Mouse (Mus musculus): ENCODE measurements around the gene Cracr2a.
"Not testable (repeated sequence)": the region's sequence is repeated elsewhere in the genome, so short reads cannot be mapped to it uniquely, and the experiment has no call there.

Cracr2a gene

DNA sequence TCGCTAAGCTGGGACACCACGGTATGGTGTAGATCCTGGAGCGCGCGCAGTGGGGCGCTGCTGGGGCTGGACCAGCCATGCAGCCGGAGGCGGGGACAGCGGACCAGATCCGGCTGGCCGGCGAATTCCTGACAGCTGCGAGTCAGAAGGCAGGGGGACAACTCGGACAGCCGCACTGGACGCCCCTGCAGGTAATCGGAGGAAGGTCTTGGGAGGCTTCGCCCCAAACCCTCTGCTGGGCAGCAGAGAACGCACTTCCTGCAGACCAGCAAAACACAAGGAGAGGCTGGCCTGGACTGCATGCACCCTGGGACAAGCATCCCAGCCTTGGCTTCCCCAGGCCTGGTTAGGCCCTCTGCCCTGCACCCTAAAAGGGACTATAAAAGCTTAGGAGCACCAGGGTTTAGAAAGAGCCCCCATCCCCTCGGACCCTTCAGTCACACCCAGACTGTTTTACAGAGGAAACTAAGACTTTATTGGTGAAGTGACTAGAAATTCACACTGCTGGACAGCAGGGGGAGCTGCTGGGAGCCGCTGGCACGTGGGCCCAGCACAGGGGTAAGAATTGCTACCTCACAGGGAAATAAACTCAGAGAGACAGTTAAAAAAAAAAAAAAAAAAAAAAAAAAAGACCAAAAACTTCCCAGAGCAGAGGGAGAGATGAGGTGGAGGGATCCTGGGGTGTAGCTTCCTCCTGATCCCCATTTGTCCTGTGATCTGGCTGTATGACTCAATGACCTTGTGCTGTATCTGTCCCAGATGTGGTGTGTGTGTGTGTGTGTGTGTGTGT is at the start of gene Cracr2a:
TSS of gene Cracr2a (plus strand) at position 108 of the 790 bp plus-strand sequence.
- DNase-seq (ENCODE audit: low read depth, low spot score): peak; percentile 73

DNA sequence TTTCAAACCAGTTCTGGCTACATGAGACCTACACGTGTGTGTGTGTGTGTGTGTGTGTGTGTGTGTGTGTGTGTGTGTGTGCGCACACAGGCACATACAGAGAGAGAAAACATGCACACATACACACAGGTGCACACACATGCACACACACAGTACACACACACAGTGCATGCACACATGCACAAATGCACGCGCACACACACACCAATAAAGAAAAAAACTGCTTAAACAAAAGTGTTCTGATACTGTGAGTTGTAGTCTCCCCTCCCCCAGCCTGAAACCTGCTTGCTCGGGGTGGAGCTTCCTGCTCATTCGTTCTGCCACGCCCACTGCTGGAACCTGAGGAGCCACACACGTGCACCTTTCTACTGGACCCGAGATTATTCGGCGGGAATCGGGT is 47.4 kb upstream of the Cracr2a start:
- not testable (repeated sequence) for DNase-seq (ENCODE audit: low read depth, low spot score)

DNA sequence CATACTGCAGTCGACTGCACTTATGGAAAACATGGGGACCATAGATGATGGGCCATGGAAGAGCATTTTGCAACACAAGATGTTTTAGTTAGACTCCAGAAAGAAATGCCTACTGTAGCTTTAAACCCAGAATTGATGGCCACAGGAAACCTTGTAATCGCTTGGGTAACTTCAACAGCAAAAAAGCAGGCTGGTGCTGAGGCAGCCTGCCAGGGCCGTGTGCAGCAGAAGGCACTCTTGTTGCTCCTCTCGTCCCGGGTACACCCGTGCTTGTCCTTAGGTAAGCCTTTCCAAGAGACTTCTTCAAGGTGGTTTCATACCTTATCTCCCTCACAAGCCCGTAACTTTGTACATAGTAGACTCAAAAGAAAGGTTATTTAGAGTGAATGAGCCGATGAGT is 40.0 kb upstream of the Cracr2a start:
- no peak for DNase-seq (ENCODE audit: low read depth, low spot score)

DNA sequence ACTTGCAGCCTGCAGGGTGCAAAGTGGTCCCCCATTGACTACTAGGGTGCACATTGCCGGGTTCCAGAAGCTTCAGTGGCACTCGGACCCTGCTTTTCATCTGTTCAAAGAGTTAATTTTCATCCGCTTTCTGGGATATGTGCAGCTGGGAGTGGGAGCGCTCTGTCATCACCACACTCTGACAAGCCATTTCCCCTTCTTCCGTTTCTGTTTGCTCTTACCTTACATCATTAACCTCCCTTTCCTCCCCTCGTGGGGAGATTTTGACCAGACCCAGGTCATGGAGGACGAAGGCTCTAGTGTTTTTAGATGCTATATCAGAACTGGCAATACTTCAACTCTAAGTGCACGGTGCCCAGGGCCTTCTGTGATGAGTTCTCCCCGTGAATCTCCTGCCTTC is 38.8 kb upstream of the Cracr2a start:
- DNase-seq (ENCODE audit: low read depth, low spot score): no peak

DNA sequence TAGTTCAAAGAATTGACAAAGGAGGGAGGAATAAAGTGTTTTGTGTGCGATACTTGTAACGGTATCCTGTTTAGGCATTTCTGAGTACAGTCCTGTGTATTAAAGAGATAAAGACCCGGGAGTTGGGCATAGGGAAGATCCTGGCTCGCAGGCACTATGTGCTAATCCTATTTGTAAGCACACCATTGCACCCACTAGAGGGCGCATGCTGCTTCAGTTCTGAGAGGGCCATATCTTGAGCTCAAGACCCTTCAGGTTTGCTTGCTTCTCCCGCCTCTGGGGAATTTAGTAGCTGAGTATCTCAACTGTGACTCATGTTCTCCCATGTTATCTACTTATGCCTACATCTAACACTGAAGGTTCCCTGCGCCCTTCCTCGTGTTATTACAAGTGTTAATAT is 36.7 kb upstream of the Cracr2a start:
- peak; percentile 79 for DNase-seq (ENCODE audit: low read depth, low spot score)

DNA sequence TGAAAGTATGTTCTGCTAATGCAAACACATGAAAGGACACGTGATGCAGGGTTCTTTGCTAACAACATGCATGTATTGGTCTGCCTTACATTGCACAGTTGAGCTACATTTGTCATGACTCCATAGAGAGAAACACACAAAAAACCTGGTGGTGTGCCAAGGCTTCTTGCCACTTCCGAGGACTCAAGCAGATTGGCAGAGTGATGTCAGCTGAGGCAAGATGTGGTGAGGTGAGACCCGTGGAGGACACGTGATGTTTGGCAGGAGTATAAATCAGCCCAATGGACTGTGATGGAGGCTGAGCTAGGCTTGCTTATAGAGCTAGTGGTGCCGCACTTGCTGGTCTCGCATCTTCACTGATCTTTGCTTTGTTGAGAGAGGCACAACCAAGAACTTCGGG is 32.5 kb upstream of the Cracr2a start:
- no peak for DNase-seq (ENCODE audit: low read depth, low spot score)

DNA sequence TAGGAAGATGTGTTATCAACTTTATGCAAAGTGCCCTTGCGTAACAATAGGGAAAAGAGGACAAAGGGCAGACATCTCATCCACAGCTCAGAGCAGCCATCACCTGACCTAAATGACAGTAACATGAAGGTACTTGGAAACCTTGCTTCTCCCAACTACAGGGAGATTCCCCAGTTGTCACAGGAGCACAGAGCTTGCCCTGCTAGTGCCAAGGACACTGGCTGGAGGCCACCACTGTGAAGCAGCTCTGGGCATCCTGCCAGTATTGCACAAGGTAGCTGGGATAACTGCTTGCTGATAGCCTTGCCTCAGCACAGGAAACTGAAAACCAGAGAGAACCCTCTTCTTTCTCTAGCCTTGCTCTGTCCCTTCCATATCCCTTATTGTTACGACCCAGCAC is 31.7 kb upstream of the Cracr2a start:
- peak; percentile 90 for DNase-seq (ENCODE audit: low read depth, low spot score)

DNA sequence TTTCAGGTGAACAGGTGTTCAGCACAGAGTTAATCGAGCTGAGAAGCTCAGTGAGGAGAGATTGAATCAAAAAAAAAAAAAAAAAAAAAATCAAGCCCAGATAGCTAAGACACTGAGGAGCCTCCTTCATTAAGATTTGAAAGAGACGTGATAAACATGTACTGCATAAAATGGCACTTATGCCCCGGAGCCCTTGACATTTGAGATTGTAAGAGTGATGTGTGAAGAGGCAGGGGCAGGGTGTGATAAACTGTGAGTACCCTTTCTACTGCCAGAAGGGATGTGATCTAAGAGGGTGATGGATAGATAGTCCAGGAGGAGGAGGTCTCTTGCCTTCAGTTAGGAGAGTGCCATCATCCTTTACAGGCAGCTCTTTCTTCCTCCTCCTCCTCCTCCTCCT is 30.9 kb upstream of the Cracr2a start:
- no peak for DNase-seq (ENCODE audit: low read depth, low spot score)

DNA sequence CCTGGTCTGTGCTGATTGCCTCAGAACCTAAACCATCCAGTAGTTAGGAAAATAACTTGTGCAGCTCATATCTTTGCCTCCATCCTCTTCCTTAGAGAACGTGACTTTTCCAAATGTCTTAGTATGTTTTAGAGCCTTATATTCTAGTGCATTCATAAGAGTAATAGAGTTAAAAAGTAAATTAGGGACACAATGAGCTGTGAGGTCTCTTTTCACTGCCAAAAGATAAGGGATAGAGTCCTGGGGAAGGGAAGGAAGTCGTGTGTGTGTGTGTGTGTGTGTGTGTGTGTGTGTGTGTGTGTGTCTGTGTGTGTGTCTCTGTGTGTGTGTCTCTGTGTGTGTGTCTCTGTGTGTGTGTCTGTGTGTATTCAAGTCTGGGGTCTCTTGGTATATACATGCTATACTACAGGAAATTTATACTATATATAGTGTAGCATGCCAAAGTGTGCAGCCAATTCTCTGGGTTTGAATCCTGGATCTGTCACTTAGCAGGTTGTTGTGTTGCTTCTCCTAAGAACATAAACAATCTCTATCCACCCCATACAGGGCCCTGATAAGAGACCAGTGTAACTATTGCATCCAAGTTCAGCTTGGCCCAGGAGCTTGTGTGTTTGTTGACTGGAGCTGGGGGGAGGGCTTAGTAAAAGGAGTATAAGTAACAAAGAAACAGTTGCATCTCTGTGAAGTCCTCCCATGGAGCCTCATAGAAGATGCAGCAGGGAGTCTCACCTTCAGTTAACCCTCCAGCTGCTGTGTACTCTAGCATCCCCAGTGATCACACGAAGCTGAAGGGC is 29.5 kb upstream of the Cracr2a start:
- no peak for DNase-seq (ENCODE audit: low read depth, low spot score)

DNA sequence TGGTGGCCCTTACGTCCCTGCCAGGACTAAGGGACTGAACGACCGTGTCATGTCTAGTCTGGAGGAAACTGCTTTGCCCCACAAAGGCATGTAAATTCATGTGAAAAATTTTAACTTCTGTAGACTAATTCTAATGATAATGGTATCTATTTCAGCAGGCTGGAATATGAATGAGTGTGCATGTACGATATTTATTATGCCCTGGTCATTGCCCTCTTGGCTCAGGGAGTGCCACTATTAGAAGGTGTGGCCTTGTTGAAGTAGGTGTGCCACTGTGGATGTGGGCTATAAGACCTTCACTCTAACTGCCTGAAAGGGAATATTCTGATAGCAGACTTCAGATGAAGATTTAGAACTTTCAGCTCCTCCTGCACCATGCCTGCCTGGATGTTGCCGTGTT is 28.8 kb upstream of the Cracr2a start:
- DNase-seq (ENCODE audit: low read depth, low spot score): no peak

DNA sequence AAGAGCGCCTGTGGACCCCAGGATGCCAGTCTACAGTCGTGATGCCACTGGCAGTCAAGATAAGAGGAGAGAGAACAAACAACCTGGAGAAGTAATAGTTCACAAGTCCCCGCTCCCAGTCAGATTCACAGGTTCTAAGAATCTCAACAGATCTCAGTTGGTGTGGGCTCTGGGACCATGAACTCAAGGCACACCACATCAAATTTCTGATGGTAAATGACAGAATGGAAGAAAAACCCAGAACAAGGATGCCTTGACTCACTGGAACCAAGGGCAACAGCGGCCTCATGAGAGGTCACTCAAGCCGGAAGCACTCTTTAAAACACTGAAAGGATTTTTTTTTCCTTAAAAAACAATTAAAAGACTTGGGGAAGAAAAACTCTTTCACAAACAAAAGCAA is 27.4 kb upstream of the Cracr2a start:
- DNase-seq (ENCODE audit: low read depth, low spot score): no peak

DNA sequence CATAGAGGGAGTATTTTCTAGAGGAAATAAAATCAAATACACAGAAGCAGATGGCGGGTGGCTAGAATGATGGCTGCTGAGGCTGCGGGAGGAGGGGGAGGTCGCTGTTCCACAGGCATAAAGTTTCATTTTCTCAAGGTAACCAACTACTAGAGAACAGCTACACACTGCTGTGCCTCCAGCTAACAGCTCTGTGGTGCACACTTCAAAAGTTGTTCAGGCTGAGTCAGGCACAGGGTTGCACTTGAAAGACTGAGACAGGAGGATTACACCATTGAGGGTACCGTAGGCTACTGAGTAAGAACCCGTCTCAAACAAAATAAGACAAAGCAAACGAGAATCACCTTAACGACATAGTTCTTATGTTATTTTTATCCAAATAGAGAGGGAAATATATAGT is 24.1 kb upstream of the Cracr2a start:
- DNase-seq (ENCODE audit: low read depth, low spot score): peak; percentile 21

DNA sequence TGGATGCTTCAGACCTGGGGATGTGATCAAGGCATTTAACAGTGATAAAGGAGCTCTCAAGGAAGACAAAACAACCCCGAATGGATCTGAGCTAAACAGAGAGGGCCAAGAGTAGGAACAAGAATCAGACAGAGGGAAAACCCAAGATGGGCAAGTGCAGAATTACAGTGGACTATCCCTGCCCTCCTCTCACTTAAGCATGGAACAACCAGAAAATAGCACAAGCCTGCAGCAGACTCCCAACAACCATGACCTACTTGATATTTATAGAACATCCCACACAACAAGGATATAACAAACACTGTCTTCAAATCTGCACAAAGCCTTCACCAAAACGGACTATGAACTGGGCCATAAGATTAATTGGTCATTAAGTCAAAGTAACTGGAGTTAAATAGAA is 23.0 kb upstream of the Cracr2a start:
- peak; percentile 46 for DNase-seq (ENCODE audit: low read depth, low spot score)

DNA sequence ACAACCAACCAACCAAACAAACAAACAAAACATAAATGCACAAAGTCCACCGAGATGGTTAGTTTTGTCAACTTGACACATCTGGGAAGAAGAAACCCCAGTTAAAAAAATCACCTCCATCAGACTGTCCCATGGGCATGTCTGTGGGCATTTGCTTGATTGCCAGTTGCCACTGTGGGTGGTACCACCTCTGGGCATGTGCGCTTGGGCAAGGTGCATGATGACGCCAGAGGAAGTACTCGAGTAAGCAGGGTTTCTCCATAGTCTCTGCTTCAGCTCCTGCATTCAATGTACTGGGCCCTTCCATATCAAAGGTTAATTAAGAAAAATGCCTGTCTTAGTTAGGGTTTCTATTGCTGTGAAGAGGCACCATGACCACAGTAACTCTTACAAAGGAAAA is 21.9 kb upstream of the Cracr2a start:
- DNase-seq (ENCODE audit: low read depth, low spot score): no peak

DNA sequence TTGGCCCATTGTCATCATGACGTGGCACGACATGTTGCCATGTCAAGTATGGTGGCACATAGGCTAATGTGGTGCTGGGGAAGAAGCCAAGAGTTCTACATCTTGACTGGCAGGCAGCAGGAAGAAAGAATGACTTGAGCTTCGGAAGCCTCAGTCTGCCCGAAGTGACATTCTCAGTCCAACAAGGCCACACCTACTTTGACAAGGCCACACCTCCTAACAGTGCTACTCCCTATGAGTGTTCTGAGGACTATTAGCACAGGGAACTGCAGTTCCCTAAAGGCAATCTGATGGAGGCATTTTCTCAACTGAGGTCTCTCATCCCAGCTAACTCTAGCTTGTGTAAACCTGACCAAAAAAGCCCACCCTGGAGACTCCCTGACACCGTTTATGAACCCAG is 21.5 kb upstream of the Cracr2a start:
- DNase-seq (ENCODE audit: low read depth, low spot score): no peak

DNA sequence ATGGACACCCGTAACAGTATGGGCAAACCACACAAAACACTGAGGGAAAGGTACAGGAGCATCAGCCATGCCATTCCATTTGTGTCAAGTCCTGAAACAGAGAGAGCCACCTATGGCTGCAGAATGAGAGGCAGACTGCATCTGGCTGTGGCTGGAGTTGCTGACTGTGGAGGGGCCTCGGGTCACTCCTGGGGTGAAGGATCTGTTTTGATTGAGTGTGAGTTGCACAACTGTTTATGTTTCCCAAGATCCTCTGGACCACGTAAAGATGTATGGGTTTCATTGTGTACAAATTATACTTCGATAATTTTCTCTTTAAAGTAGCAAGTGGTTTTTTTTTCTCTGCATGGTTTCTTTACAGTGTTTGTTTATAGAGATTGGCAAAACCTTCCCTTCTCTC is 20.6 kb upstream of the Cracr2a start:
- DNase-seq (ENCODE audit: low read depth, low spot score): no peak

DNA sequence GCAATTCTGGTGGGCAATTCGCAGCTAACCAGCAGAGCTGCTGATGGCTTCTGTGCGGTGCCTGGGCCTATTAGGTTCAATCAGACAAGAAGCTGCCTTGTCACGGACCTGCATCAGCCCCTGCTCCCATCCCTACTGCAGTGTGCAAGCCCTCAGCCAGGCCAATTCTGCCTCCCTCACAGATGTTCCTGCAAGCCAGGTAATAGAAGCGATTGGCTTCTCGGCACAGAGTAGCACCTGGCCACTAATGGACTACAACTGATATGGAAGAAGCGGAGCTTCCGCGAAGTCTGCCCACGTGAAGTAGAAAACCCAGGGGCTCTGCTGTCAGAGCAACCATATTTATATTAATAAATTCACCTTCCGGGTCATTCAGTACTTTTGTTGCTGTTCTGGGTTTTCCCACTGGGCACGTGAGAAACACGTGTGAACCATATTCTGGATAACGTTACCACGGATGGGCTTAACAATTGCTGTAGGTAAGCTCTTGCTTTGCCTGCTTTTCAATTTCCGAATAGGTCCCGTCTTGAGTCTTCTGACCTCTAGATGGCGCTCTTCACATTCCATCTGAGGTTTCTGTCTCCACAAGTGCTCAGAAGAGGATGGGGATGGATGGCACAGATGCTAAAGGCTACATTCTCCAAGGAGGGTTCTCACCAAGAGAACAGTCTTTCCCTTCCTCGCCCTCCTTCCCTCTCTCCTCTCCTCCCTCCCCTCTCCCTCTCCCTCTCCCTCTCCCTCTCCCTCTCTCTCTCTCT is 19.3 kb upstream of the Cracr2a start:
- DNase-seq (ENCODE audit: low read depth, low spot score): peak; percentile 94

DNA sequence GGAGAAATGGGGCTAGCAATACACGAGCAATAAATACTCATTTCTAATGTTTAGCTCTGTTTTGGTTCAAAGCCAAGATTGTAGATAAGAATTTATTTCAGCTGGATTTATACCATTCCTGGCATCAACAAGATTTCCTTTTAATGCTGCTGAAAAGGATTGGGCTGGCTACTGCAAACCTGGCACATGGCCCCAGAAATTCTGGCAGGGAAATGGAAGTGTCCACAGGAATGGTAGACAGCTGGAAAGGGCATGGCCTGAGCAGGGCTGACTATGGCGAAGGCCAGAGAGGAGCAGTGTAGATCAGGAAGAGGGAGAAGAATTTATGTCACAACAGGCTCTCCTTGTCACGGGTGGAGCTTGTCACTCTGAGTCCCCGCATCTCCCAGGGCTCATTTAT is 14.5 kb upstream of the Cracr2a start:
- peak; percentile 19 for DNase-seq (ENCODE audit: low read depth, low spot score)

DNA sequence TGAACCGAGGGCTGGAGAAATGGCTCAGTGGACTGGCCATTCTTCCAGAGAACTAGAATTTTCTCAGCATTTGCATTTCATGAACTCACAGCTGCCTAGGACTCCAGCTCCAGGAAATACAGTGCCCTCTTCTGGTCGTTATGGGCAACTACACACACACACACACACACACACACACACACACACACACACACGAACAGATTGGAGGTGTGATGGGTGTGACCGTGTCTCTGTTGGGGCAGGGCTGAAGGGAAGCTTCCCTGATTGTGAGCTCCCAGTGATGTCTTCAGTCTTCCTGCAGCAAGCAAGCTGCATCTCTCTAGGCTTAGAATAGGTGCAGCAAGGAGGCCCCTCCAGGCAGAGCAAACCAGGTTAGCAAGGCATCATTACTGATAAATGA is 8.2 kb upstream of the Cracr2a start:
- no peak for DNase-seq (ENCODE audit: low read depth, low spot score)

DNA sequence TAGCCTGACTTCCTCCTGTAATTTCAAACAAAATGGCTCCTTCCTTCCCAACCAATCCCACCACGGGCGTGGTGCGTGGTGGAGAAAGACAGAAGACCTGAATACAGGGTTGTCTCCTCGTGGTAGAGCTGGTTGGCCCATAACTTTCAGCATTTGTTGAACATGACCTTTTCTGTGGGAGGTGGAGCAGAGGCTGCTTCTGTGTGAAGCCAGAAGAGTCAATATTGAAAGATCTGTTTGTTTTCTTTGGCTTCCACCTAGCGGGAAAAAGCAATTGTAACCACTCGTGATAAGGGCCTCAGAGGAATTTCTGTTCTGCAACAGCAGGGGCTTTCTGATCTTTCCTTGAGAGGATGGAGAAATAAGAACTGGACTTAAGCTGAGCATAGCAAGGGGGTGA is 5.6 kb upstream of the Cracr2a start:
- no peak for DNase-seq (ENCODE audit: low read depth, low spot score)

DNA sequence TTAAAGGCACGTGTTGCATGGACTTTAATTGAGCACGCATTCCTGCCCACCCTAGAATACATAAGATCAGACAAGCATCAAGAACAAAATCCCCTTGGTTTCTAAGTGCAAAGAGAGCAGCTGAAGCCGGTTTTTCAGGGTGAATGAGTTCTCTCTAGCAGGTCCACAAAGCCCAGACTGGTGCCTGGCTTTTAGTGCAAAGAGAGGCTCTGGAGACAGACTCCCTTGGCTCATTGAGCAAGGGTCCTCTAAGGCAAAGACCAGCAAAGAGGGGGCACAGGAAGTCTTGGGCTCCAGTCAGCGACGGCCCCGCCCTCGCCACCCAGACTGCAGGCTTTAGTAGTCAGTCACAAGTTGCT is 287 bp upstream of the Cracr2a start:
- DNase-seq (ENCODE audit: low read depth, low spot score): no peak

DNA sequence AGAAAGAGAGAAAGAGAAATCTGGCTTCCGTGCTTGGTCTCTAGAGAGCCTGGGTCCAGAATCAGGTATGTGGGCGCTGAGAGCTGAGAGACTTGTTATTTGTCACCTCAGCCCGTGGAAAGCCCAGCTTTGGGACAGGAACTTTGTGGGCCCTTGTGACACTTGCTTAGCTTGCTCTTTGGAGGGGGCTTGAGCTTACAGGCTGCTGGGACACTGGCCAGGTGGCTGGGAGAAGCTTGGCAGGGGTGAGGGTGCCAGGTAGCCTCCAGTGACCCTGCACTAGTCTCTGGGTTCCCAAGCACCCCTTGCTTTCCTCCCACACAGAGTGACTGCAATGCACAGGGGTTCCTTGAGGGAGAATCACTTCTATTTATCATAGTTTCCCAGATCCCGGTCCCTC is 2.4 kb downstream of the Cracr2a start:
- DNase-seq (ENCODE audit: low read depth, low spot score): no peak
